Mouse (Mus musculus) heart, embryonic 16.5 days (tissue): ENCODE data around the gene BC107364. TPM values are rescaled to one million over a fixed set of nuclear protein-coding genes. Genes with fewer than 3 reads are reported as not detected.
"Not testable (repeated sequence)": the region's sequence is repeated elsewhere in the genome, so short reads cannot be mapped to it uniquely, and the experiment has no call there.

Source experiments
- ATAC-seq: fragments of 200-750 bp; cut with Nextera tagmentation; replicated peaks from 2 replicates; pipeline ENCODE4 v1.8.0; 2017; ENCODE audit warnings: moderate number of reproducible peaks; ENCODE audit not compliant: insufficient read depth, low FRiP score; ENCODE audit errors: extremely low read depth
- H3K27ac ChIP-seq: fragments of 300-500 bp; sonication (generic); 2 replicates; pipeline ENCODE4 v1.5.1; 2014; ENCODE audit warnings: mild to moderate bottlenecking, low read length, control low read depth, moderate library complexity
- H3K27me3 ChIP-seq: fragments of 300-500 bp; sonication (generic); 2 replicates; pipeline ENCODE4 v1.6.1; 2014; ENCODE audit warnings: low read length, mixed read lengths; ENCODE audit not compliant: control insufficient read depth, insufficient read depth
- H3K36me3 ChIP-seq: fragments of 300-500 bp; sonication (generic); 2 replicates; pipeline ENCODE4 v1.6.1; 2014; ENCODE audit not compliant: control insufficient read depth, insufficient read depth
- H3K4me1 ChIP-seq: fragments of 300-500 bp; sonication (generic); 2 replicates; pipeline ENCODE4 v1.6.1; 2014; ENCODE audit warnings: low read length, mixed read lengths; ENCODE audit not compliant: control insufficient read depth, insufficient read depth
- H3K4me2 ChIP-seq: fragments of 300-500 bp; sonication (generic); 2 replicates; pipeline ENCODE4 v1.6.1; 2014; ENCODE audit warnings: low read depth, mild to moderate bottlenecking, control low read depth, low read length
- H3K4me3 ChIP-seq: fragments of 300-500 bp; sonication (generic); 2 replicates; pipeline ENCODE4 v1.5.1; 2014; ENCODE audit warnings: mild to moderate bottlenecking, control low read depth, low read length
- H3K9ac ChIP-seq: fragments of 300-500 bp; sonication (generic); 2 replicates; pipeline ENCODE4 v1.6.1; 2014; ENCODE audit warnings: low read length, control low read depth
- H3K9me3 ChIP-seq: fragments of 300-500 bp; sonication (generic); replicated peaks from 2 replicates; pipeline ENCODE4 v1.6.1; 2016; ENCODE audit warnings: low read length; ENCODE audit not compliant: control insufficient read depth
- WGBS: fragments of 180-500 bp; shearing (Covaris S2); extraction: QIAGEN DNeasy Blood & Tissue Kit; methylation state at CpG from one replicate; pipeline ENCODE4 v1.1.7; 2014; 5-methylcytosine and 5-hydroxymethylcytosine counted together
- polyA plus RNA-seq: library from polyadenylated mRNA; unstranded; fragments of >200 nt; fragmentation: Nextera tagmentation; extraction: Ambion mirVana; gene quantifications from 2 replicates; pipeline ENCODE4 v1.2.1, GENCODE M21; 2015

BC107364 gene
- polyA plus RNA-seq, 1 experiment from 2014 or later = 1.3 TPM

DNA sequence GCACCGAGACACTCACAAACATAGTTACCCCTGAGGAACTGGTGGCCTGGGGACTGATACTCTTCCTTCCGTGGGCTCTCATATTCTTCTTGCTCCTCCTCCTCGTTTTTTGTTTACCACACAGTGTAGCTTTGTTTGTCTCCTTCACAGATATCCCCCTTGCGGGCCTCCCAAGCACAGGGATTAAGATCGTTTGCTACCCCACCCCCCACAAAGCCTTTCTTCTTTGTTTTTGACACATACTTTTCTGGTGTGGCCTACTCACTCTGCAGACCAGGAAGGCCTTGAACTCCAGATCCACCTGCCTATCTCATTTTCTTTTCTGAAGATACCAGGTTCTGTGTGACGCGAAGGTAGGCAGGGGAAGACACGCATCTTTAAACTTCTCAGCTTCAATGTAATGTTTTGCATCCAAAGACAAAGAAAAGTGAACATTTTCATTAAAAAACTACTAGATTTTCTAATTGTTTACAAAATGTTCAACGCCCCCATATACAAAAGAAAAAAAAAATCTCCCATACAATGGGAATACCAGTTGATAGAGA lies 38.5 kb downstream of the BC107364 start:
- H3K27me3 ChIP-seq = peaks cover 23% of the 10 kb centered on the region
- peaks cover 5% of the 10 kb centered on the region; the same call in 1 of the 2 replicates for H3K4me1 ChIP-seq
- no peak overlapping the region; the same call in 1 of the 2 replicates for H3K9ac ChIP-seq
- no peaks in the 10 kb centered on the region for H3K9me3 ChIP-seq
- H3K27ac ChIP-seq = no peak overlapping the region
- no peak for ATAC-seq
- WGBS = 73% methylated on average over 9 of the region's 9 CpGs
- H3K36me3 ChIP-seq = no peaks in the 10 kb centered on the region
- H3K4me3 ChIP-seq = peak overlapping the region; percentile 80
- peak overlapping the region; percentile 96 for H3K4me2 ChIP-seq

DNA sequence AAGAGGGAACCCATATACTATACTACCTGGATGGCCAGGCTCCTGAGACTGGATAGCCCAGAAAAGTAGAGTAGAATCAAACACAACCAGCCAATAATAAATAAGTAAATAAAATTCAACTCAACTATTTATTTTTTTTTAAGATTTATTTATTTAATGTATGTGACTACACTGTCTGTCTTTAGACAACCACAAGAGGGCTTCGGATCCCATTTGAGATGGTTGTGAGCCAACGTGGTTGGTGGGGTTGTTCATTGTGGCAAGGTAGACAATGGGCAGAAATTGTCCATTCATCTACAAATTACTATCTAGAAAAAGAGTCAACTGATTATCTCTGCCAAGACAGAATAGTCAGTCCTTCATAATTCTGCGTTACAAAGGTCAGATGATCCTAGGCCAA lies 40.3 kb downstream of the BC107364 start:
- Histone ChIP-seq H3K4me1 (peaks cover 5% of the 10 kb centered on the region; the same call in 1 of the 2 replicates), H3K9ac (no peak overlapping the region), H3K27ac (no peak overlapping the region), H3K4me2 (no peak overlapping the region), H3K36me3 (no peaks in the 10 kb centered on the region), H3K27me3 (peaks cover 35% of the 10 kb centered on the region), H3K4me3 (no peak overlapping the region), H3K9me3 (no peaks in the 10 kb centered on the region)
- 71% methylated on average over 3 of the region's 3 CpGs for WGBS
- ATAC-seq = no peak

DNA sequence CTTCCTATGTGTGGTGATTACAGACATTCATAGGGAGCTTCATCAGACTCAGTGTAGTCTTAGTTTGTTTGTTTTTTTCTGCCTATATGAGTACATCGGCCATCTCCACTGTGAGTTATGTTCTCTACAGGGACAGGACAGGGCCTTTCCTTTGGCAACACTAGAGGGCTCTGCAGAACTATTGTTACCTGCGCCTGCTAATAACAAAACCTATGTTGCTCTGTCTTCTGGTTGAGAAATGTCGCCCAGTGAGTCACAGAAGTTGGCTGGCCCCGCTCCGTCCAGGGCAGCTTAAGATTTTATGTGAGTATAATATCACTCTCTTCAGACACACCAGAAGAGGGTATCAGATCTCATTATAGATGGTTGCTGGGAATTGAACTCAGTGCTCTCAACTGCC lies 41.1 kb downstream of the BC107364 start:
- Histone ChIP-seq H3K27me3 (peaks cover 42% of the 10 kb centered on the region), H3K9ac (no peak overlapping the region), H3K27ac (no peak overlapping the region), H3K4me1 (peaks cover 5% of the 10 kb centered on the region; the same call in 1 of the 2 replicates), H3K9me3 (no peaks in the 10 kb centered on the region), H3K36me3 (no peaks in the 10 kb centered on the region), H3K4me3 (no peak overlapping the region), H3K4me2 (no peak overlapping the region)
- ATAC-seq = no peak
- WGBS = 80% methylated on average over 5 of the region's 5 CpGs

DNA sequence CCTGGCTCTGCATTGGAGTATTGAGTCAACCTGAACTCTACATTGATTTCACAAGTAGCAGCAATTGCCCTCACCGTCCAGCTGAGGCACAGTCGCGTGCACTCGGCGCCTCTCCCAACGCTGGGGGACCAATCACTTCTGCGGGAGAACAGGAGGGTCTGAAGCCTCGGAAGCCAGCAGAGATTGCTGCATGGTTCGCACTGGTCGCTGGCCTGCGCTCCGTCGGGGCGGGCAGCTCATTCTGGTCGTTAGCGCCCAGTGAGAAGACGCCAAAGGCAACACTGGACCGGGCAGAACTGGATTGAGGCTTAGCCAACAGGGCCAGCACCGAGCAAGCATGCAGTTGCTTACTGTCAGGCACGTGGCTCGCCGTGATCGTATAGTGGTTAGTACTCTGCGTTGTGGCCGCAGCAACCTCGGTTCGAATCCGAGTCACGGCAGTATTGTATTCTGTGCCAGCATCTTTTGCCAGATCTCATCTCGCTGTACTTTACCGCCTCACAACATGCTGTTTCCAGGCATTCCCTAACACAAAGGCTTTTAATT lies 42.3 kb downstream of the BC107364 start:
- no peaks in the 10 kb centered on the region for H3K36me3 ChIP-seq
- peaks cover 53% of the 10 kb centered on the region for H3K27me3 ChIP-seq
- no peaks in the 10 kb centered on the region for H3K9me3 ChIP-seq
- WGBS = 3% methylated on average over 31 of the region's 31 CpGs
- H3K27ac ChIP-seq = no peak overlapping the region
- peak overlapping the region; percentile 46; the same call in 1 of the 2 replicates for H3K4me2 ChIP-seq
- H3K4me1 ChIP-seq = peaks cover 5% of the 10 kb centered on the region; the same call in 1 of the 2 replicates
- no peak overlapping the region for H3K4me3 ChIP-seq
- ATAC-seq = no peak
- H3K9ac ChIP-seq = no peak overlapping the region

DNA sequence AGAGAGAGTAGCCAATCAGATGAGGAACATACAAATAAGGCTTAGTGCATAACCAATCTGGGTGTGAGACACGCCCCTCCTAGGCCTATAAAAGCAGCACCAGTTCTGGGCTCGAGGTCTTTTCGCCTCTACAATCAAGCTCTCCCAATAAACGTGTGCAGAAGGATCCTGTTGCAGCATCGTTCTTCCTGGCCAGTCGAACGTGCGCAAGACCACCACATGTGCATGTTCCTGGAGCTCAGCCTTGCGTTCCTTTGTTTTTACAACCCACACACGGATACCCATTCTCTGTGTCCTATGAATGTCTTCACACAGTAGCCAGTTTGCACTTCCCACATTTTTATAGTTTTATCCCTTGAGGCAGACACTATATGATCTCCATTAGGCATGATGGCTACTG lies 44.0 kb downstream of the BC107364 start:
- not testable (repeated sequence) for H3K4me1 ChIP-seq, H3K4me3 ChIP-seq, H3K4me2 ChIP-seq, H3K9ac ChIP-seq, H3K36me3 ChIP-seq, H3K27ac ChIP-seq, H3K9me3 ChIP-seq, ATAC-seq
- H3K27me3 ChIP-seq = peaks cover 69% of the 10 kb centered on the region
- WGBS = 93% methylated on average over 7 of the region's 10 CpGs

DNA sequence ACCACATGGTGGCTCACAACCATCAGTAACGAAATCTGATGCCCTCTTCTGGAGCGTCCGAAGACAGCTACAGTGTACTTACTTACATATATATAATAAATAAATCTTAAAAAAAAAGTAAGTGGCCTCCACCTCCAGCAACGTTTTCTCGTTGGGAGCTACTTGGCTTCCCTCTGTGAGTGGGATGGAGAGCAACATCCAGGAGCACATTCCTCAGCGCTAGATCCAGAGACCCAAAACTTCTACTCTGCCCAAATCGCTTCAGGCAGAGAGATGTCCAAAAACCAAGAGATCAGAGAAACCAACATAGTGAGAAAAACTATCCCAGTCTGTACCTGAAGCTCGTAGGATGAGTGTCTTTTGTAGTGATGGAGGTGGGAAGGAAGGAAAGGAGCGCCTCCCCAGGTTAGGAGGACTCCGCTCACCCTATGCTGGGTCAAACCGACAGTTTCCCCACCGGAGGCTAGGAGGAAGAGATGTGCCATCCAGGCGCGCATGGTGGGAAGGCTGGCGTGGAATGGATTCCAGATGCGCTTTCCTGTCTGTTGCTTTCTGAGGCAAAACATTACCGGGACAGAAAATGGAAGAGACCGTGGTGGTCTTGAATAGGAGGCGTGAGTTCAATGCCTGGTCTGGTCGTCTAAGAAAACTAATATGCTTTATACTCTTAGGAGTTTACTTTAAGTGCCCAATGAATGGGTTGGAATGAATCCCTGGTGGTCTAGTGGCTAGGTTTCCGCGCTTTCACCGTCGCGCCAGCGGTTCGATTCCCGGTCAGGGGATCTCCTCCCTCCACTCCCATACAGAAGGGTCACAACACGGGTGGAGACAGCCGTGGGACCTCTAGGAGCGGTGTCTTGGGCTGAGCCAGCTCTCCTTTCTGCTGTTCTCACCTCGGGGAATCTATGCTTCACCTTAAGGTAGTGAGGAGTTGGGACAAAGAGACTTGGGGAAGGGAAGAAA lies 46.3 kb downstream of the BC107364 start:
- Histone ChIP-seq H3K9ac (no peak overlapping the region), H3K4me1 (peaks cover 7% of the 10 kb centered on the region; the same call in 1 of the 2 replicates), H3K4me3 (no peak overlapping the region), H3K27ac (no peak overlapping the region), H3K4me2 (no peak overlapping the region), H3K36me3 (no peaks in the 10 kb centered on the region), H3K9me3 (no peaks in the 10 kb centered on the region), H3K27me3 (peaks cover 81% of the 10 kb centered on the region)
- WGBS = 51% methylated on average over 32 of the region's 32 CpGs
- no peak for ATAC-seq

DNA sequence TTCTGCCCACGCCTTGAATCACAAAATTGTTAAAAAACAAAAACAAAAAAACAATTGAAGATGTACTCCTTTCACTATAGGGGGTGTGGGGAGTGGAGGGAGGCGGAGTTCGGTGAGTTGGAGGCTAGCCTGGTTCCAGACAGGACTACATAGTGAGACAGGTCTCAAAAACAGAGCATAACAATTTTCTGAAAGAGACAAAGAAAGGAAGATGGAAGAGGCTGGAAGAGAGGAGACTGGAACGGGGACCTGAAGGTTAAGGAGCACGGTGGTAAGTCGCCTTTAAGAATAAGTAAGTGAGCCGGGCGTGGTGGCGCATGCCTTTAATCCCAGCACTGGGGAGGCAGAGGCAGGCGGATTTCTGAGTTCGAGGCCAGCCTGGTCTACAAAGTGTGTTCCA lies 47.1 kb downstream of the BC107364 start:
- Histone ChIP-seq H3K4me1 (peaks cover 7% of the 10 kb centered on the region; the same call in 1 of the 2 replicates), H3K36me3 (no peaks in the 10 kb centered on the region), H3K4me3 (no peak overlapping the region), H3K27ac (no peak overlapping the region), H3K9ac (no peak overlapping the region), H3K4me2 (no peak overlapping the region), H3K9me3 (no peaks in the 10 kb centered on the region), H3K27me3 (peaks cover 82% of the 10 kb centered on the region)
- 14% methylated on average over 10 of the region's 11 CpGs for WGBS
- ATAC-seq = no peak

DNA sequence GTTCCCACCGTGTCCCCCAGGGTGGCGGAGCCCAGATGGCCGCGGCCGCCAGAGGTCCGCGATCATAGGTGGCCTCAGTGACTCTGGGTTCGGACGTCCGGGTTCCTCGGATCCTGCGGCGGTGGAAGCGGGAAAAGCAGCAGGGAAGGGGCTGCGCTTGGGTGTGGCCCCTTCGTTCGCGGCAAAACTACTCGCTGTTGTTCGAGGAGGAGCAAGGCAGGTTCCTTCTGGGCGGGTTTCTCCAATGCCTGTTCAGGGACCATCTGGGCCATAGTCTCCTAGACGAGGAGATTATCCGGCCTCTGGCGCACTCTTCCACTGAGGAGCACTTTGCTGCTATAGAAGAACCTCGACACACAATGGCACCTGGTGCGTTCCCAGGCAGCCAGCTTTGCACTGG lies 47.7 kb downstream of the BC107364 start:
- Histone ChIP-seq H3K4me1 (peaks cover 6% of the 10 kb centered on the region; the same call in 1 of the 2 replicates), H3K9ac (no peak overlapping the region), H3K4me2 (peak overlapping the region; percentile 27), H3K36me3 (no peaks in the 10 kb centered on the region), H3K9me3 (no peaks in the 10 kb centered on the region), H3K27me3 (peaks cover 84% of the 10 kb centered on the region), H3K4me3 (peak overlapping the region; percentile 15; the same call in 1 of the 2 replicates), H3K27ac (no peak overlapping the region)
- no peak for ATAC-seq
- WGBS = 1% methylated on average over 26 of the region's 26 CpGs

DNA sequence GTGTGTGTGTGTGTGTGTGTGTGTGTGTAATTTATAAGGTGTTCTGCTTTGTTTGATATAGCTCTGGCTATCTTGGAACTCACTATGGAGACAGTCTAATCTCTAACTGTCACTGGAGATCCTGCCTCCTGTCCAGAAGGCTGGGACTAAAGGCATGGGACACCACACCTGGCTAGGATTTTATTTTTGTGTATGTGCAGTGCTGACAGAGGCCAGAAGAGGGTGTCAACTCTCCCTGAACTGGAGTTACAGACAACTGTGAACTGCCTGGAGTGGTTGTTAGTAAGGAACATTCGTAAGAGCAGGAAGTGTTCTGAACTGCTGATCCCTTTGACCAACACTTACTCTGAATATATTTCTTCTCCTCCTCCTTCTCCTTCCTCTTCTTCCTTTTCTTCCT lies 49.1 kb downstream of the BC107364 start:
- Histone ChIP-seq H3K4me3 (no peak overlapping the region), H3K36me3 (no peaks in the 10 kb centered on the region), H3K4me2 (no peak overlapping the region), H3K9ac (no peak overlapping the region), H3K9me3 (no peaks in the 10 kb centered on the region), H3K27ac (no peak overlapping the region), H3K4me1 (0 out of 2 replicates have a peak, but pooled peaks cover 2% of the 10 kb centered on the region), H3K27me3 (peaks cover 83% of the 10 kb centered on the region)
- no peak for ATAC-seq
- 45% methylated on average over 1 of the region's 1 CpGs for WGBS
